Comparison of ENCODE assay signal across 21 mouse cellular contexts in genomic region chr2:169100516-169100915, GRCm38 (mm10).
DNase-seq lines count a peak whose midpoint lies in the region; TF ChIP-seq lines count a peak whose summit lies in the region.
"Had no signal": no experiment of that assay in that cellular context is flagged by ENCODE, and none has a peak within 500 bp of the region (broad histone marks: within the 10 kb centered on the region; RNA-seq: fewer than 3 reads in every experiment).

No protein-coding gene starts in this region.

- no peak overlapping the region for H3K27ac ChIP-seq in kidney, adult 2 months (ENCODE audit: insufficient read depth, low read depth, low read length)
- H3K27ac ChIP-seq in ES-Bruce4 (ENCODE audit: insufficient read depth, low read length) (peak overlapping the region; percentile 32; the same call in 1 of the 2 replicates), ES-E14 (ENCODE audit: insufficient read depth, low read depth, low read length, poor library complexity, severe bottlenecking) (peak overlapping the region; percentile 92; the same call in 1 of the 2 replicates)
- H3K27ac ChIP-seq: embryonic facial prominence, embryonic 15.5 days; forebrain, embryonic 10.5 days; heart, embryonic 15.5 days; hindbrain, embryonic 10.5 days; hindbrain, embryonic 14.5 days had no signal

- TF ChIP-seq POLR2A in kidney, adult 2 months (IDR thresholded peaks at IDR 0.05; ENCODE audit: low read depth, low read length) = no peak
- TF ChIP-seq POLR2A in ES-Bruce4 (IDR thresholded peaks at IDR 0.05; ENCODE audit: insufficient read depth, low read length) = no peak

- no peaks in the 10 kb centered on the region for H3K4me1 ChIP-seq in kidney, adult 2 months (ENCODE audit: control insufficient read depth, insufficient read depth, low read length)
- H3K4me1 ChIP-seq in ES-Bruce4 (ENCODE audit: control insufficient read depth, insufficient read depth, low read length) (peaks cover 2% of the 10 kb centered on the region), ES-E14 (ENCODE audit: control insufficient read depth in 2 of 2, insufficient read depth in 2 of 2, low read length in 2 of 2, poor library complexity in 1 of 2) (peaks cover 2 to 10% of the 10 kb centered on the region in 2 experiments; a peak in 3 of 4 replicates)
- H3K4me1 ChIP-seq: embryonic facial prominence, embryonic 15.5 days; forebrain, embryonic 10.5 days; heart, embryonic 15.5 days; hindbrain, embryonic 10.5 days had no signal

- H3K27me3 ChIP-seq in kidney, adult 2 months (replicated peaks; ENCODE audit: control insufficient read depth, insufficient read depth, low read length) = no peaks in the 10 kb centered on the region
- H3K27me3 ChIP-seq in ES-Bruce4 (ENCODE audit: control insufficient read depth, insufficient read depth, low read length, poor library complexity, severe bottlenecking) = no peaks in the 10 kb centered on the region
- H3K27me3 ChIP-seq: embryonic facial prominence, embryonic 15.5 days; heart, embryonic 15.5 days; Patski had no signal

- peak; percentile 35 for DNase-seq in kidney, adult 2 months
- no peak for DNase-seq in kidney, adult 18-20 months
- DNase-seq in ES-E14 (ENCODE audit: low read depth, low spot score) = no peak
- DNase-seq in kidney, postnatal 25 days = peak; percentile 20 to 61
- no peak for DNase-seq in right cerebral cortex, adult 2 months (ENCODE audit: low spot score in 2 of 2)
- DNase-seq in B cell, adult 2 months = no peak
- DNase-seq: adrenal gland, adult 8-10 months; adrenal gland, postnatal 36 days; cerebellum, adult 2 months; cerebellum, postnatal 14 days; embryo, embryonic 11 days; gastrocnemius, postnatal 10 days; heart, adult 18-20 months had no signal

- 68% methylated on average over 10 of the region's 10 CpGs for WGBS in kidney, adult 2 months

- in situ Hi-C loops in ES-E14 (cut with MboI; ENCODE audit: low sequenced_read_pairs in 2 of 2, unreplicated experiment in 2 of 2) = no loop called here

- no peak overlapping the region for H3K4me3 ChIP-seq in kidney, adult 2 months (ENCODE audit: insufficient read depth, low read depth, low read length)
- no peak overlapping the region for H3K4me3 ChIP-seq in ES-Bruce4 (ENCODE audit: low read depth, low read length)
- peak overlapping the region in 1 of 2 experiments; percentile 23; a peak in 1 of 4 replicates for H3K4me3 ChIP-seq in ES-E14 (ENCODE audit: insufficient read depth in 1 of 2, low read depth in 1 of 2, low read length in 2 of 2, poor library complexity in 1 of 2, severe bottlenecking in 1 of 2)
- H3K4me3 ChIP-seq: embryonic facial prominence, embryonic 15.5 days; erythroblast, embryonic 14.5 days; forebrain, embryonic 10.5 days; heart, embryonic 15.5 days; hindbrain, embryonic 10.5 days had no signal

- no peaks in the 10 kb centered on the region for H3K36me3 ChIP-seq in kidney, adult 2 months (ENCODE audit: control insufficient read depth, insufficient read depth, low read length)
- no peaks in the 10 kb centered on the region for H3K36me3 ChIP-seq in ES-Bruce4 (ENCODE audit: control insufficient read depth, insufficient read depth, low read length, poor library complexity, severe bottlenecking)
- no peaks in the 10 kb centered on the region for H3K36me3 ChIP-seq in ES-E14 (ENCODE audit: control insufficient read depth, insufficient read depth, low read length, poor library complexity, severe bottlenecking)
- H3K36me3 ChIP-seq: embryonic facial prominence, embryonic 15.5 days; forebrain, embryonic 10.5 days; heart, embryonic 15.5 days; hindbrain, embryonic 10.5 days had no signal

- TF ChIP-seq CTCF in kidney, adult 2 months (conservative IDR thresholded peaks at IDR 0.05; ENCODE audit: insufficient read depth, insufficient read length, low read depth, low read length) = no peak
- TF ChIP-seq CTCF in ES-Bruce4 (IDR thresholded peaks at IDR 0.05; ENCODE audit: low read depth, low read length) = no peak

- no peak for TF ChIP-seq EP300 in ES-Bruce4 (IDR thresholded peaks at IDR 0.05; ENCODE audit: insufficient read depth, low read depth, low read length)

- H3K9ac ChIP-seq in ES-Bruce4 (ENCODE audit: low read depth, poor library complexity, severe bottlenecking) (no peak overlapping the region), ES-E14 (ENCODE audit: insufficient read depth, low read depth, low read length, poor library complexity, severe bottlenecking) (no peak overlapping the region; the same call in 1 of the 2 replicates)
- H3K9ac ChIP-seq: embryonic facial prominence, embryonic 15.5 days; heart, embryonic 15.5 days; hindbrain, embryonic 14.5 days had no signal

- H3K9me3 ChIP-seq in ES-Bruce4 (replicated peaks; ENCODE audit: control insufficient read depth, insufficient read depth, low read length, poor library complexity, severe bottlenecking) (no peaks in the 10 kb centered on the region; the same call in 1 of the 2 replicates), ES-E14 (ENCODE audit: control insufficient read depth, insufficient read depth, low read depth, low read length) (no peaks in the 10 kb centered on the region)
- H3K9me3 ChIP-seq: embryonic facial prominence, embryonic 15.5 days; heart, embryonic 15.5 days had no signal

TF ChIP-seq in ES-E14, 5 proteins besides CTCF, POLR2A, EP300 and RAD21:
- TF ChIP-seq ZC3H11A (IDR thresholded peaks at IDR 0.05; ENCODE audit: borderline replicate concordance, low read depth, low read length) = no peak
- TF ChIP-seq HCFC1 (IDR thresholded peaks at IDR 0.05; ENCODE audit: borderline replicate concordance, insufficient read depth, low read length) = no peak
- TF ChIP-seq MAFK (IDR thresholded peaks at IDR 0.05; ENCODE audit: insufficient read depth, low read depth, low read length) = no peak
- no peak for TF ChIP-seq ZNF384 (IDR thresholded peaks at IDR 0.05; ENCODE audit: low read depth, low read length)
- TF ChIP-seq CHD2 (IDR thresholded peaks at IDR 0.05; ENCODE audit: low read depth, low read length) = no peak

Comparison
In these comparisons a context has a peak if more than half of its experiments do, and no peak if none do; other contexts are left out.
1. DNase-seq: peak in kidney, adult 2 months (single experiment) and kidney, postnatal 25 days (2 of 2); none in kidney, adult 18-20 months (single experiment), ES-E14 (single experiment), right cerebral cortex, adult 2 months (0 of 2) and B cell, adult 2 months (0 of 2).